Mouse (Mus musculus) testis, postnatal 10 days (tissue): Measurements from ENCODE around the gene Wwox.

Experiments used
- DNase-seq: peaks from one replicate; pipeline ENCODE4 v3.0.0; 2021; ENCODE audit warnings: low spot score

The Wwox gene

DNA sequence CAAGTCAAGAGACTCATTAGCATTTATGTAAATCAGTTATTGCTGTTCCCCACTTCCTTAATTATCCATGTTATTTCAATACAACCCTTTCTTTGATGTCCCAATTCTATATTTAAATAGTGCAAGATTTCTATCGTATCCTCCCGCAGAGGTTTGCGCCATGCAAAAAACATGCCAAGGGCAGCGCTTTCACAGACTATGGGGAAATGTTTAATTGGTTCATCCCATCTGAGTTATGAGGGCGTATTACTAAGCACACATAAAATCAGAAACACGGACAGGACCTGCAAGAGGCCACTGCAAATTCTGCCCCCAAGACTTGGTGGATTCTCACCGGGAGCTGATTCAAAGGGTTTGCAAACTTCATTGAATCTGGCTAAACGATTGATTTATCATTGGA is 468.6 kb downstream of the Wwox start:
- no peak for DNase-seq

- no peak for DNase-seq
Measured at GRCm38 (mm10) chr8:114908589-114908988, 469.1 kb downstream of the Wwox start.

DNA sequence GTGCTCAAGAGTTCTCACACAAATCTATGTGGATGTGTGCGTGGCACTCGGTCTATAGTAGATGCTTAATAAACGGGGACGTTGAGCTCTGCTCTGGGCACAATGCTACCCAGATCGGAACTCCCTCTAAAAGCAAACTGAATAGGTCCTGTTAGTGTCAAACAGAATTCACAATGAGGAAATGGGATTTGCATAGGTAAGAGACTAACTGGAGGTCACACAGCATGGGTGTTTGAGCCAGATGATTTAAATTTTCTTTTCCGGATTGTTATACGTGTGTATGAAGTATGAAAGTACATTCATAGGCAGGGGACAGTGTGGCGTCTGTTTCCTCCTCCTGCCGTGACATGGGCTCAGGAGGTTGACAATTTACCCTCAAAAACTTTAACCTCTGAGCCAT is 469.7 kb downstream of the Wwox start:
- DNase-seq, result no peak

- DNase-seq, result no peak
Measured at GRCm38 (mm10) chr8:114911031-114911580, 471.7 kb downstream of the Wwox start.

- DNase-seq, result no peak
Measured at GRCm38 (mm10) chr8:114923629-114924028, 484.2 kb downstream of the Wwox start.

- no peak for DNase-seq
Measured at GRCm38 (mm10) chr8:114927412-114927811, 488.0 kb downstream of the Wwox start.

DNA sequence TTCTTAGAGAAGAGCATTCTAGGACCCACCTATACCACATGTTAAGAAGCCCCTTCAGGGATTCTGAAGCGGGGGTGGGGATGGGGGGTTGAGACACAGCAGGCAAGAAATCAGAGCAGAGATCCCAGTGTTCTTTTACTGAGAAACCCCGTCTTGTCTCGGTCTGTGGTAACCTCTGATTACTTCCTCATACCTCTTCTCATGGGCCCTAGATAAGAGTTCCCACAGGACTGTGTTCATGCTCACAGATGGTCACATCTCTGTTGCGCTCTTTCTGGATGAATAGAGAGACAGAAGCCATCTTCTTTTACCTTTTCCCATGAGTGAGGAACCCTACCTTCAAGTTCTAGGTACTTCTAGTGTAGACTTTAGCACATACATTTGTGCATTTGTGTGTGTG is 488.5 kb downstream of the Wwox start:
- DNase-seq, result no peak

DNA sequence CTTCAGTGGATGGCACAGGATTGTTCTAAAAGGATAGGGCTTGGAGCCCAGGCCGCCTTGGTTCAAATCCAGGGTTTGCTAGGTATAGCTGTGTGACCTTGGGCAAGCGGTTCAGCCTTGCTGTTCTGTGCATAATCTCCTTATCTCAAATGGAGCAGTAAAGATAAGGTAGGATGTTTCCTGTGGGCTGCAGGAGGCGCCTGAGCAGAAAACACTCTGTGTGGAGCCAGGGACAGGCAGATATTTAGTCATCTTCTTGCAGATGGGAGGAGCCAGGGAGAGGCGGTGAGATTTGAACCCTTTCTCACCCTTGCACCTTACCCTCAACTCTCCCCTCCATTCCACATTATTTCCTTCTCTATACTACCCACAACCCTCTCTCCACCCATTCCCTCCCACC is 490.1 kb downstream of the Wwox start:
- DNase-seq, result no peak

GRCm38 (mm10) chr8:114932071-114932630 is 492.7 kb downstream of the Wwox start:
- DNase-seq, result no peak

- no peak for DNase-seq
Measured at GRCm38 (mm10) chr8:114933248-114933647, 493.8 kb downstream of the Wwox start.

- DNase-seq, result no peak
Measured at GRCm38 (mm10) chr8:114936887-114937286, 497.4 kb downstream of the Wwox start.

DNA sequence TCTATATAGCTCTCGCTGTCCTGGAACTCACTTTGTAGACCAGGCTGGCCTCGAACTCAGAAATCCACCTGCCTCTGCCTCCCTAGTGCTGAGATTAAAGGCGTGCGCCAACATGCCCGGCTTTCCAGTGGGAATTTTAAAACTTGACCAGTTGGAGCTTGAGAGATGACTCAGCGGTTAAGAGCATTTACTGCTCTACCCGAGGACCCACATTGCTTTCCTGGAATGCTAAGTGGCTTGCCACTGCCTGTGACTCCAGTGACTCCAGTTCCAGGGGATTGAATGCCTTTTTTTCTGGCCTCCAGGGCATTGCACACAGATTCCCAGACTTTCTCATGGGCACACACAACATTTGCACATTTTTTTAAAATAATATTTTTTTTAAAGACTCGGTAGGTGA is 499.9 kb downstream of the Wwox start:
- DNase-seq, result no peak

DNA sequence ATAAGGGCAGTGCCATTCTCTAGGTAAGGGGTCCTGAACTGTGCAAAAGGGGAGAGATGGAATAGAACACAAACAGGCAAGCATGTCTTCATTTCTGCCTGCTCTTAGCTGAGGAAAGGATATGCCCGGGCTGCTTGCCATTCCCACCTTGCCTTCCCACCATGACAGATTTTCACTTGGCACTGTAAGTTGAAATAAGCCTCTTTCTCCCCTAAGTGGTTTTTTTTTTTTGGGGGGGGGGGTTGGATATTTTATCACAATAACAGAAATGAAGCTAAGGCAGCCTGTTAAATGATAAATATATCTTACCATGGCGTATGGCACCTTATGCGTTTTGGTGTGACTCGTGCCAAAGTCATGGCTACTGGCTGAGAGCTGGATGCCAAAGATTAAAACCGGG is 501.6 kb downstream of the Wwox start:
- DNase-seq, result no peak

DNA sequence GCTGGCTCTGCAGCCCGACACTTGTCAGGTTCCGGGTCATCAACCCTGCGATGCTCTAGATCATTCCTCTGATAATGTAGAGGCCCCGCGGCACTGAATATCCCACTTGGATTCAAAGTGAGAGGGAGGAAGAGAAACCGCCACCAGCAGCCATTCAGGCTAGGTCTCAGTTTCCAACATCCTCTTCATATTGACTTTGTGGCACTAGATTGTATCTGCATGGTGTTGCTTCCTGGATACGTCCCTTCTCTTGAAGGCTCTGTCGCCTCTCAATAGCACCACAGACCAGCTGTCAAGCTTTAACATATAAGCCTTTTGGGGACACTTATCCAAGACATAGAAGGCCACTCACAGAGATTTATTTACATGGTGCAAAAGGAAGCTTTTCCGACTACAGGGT is 502.2 kb downstream of the Wwox start:
- no peak for DNase-seq

- DNase-seq, result no peak
Measured at GRCm38 (mm10) chr8:114947921-114948320, 508.5 kb downstream of the Wwox start.

DNA sequence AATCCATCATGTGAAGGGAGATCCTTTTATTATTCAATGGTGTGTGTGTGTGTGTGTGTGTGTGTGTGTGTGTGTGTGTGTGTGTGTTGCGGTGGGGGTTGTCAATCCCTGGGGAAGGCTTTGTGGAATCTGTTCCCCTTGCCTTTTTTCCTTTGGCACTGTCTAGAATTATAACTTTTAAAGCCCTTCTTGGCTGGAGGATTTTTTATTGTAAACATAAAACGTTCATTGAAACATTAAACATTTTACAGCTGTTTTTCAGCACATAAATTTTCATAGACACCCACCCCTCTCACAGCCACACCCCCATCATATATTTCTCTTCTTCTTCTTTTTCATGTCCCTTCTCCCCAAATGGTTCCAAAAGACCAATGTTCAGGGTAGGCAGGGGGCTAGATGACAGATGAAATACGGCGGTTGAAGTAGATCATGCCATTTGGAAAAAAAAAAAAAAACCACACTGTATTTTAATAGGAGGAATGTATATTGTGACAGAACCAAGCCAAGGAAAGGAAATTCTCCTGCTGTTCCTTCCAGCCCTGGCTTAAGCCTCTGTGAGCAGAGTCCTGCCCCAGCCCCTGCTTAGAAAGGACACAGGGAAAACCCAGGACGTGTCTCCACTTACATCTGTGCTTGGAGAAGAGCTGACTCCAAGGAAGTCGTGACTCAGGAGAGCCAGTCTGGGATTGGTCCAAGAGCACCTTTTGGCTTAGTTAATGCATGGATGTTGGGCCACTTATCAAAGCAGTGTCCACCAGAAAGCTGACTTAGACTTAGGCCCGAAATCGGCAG is 517.1 kb downstream of the Wwox start:
- DNase-seq, result no peak

- DNase-seq, result no peak
Measured at GRCm38 (mm10) chr8:114958437-114959107, 519.1 kb downstream of the Wwox start.

DNA sequence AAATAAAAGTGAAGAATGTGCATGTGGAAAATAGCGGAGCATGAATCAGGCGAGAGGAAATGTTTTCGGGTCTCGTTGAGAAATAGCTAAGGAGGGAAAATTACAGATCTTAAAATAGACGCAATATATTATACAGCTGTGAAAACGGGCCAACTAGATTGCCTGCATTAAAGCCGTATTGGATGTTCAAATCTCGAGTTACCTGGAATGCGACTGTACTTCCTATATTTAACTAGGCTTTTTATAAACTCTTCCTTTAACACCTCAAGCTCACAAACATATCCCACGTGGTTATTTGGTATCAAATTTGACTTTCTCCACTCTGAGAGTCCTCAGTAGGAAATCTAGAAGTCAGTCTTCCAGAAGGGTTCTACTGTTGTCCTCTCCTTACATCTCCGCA is 520.0 kb downstream of the Wwox start:
- DNase-seq, result no peak

DNA sequence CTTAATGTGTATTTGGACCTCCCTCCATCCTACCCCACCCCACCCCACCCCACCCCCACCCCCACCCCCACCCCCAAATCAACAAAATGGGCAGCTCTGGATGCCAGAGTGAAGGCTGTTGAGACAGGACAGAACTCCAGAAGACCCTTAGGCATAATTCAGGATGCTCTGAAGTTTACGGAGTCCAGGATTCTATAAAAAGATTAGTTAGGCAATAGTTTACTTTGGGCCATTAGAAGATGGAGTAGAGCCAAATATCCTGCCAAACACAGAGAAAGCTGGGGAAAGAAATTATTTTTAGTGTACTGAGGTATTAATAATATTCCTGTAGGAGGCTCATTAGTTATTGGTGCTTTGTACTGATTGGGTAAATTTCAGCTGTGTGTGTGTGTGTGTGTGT is 523.0 kb downstream of the Wwox start:
- DNase-seq, result no peak

DNA sequence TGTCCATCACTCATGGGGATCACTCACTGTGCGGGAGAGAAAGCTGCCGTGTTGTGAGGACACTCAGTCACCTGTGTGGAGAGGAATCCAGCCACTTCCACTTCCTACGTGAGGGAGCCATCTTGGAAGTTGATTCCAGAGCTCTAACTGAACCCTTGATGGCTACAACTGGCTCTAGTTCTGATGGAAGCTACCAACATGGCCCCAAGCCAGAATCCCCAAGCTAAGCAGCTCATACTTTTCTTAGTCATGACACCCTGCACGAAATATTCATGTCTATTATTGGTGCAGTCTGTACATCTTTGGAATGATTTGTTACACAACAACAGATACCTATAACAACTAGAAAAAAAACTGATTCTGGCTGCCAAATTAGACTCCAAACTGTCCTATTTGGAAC is 523.8 kb downstream of the Wwox start:
- no peak for DNase-seq

- DNase-seq, result no peak
Measured at GRCm38 (mm10) chr8:114964206-114964605, 524.8 kb downstream of the Wwox start.

GRCm38 (mm10) chr8:114968842-114969241 is 529.4 kb downstream of the Wwox start:
- no peak for DNase-seq

DNA sequence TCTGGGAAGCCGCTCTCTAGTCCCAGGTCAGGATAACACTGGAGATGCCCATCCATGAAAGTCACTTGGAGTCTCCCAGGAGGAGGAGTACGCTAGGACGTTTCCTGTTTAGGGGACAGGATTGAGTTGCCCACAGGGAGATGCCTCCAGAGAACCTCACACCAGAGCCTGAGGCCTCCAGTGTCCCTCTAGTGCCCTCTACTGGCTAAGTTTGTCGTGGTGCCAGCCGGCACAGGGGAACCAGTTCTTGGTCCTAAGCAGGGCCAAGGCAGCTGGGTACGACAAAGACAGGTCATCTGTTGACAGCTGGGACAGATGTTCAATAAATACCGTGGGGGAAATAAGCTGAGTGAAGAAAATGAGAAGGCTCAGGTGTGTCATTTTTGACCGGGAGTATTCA is 531.9 kb downstream of the Wwox start:
- DNase-seq, result peak; percentile 80
